ENCODE assay signal across 14 mouse cellular contexts in genomic region chr1:181170210-181170609, GRCm38 (mm10). TPM values are rescaled to one million over a fixed set of nuclear protein-coding genes. Genes with fewer than 3 reads are reported as not detected.
DNase-seq lines count a peak whose midpoint lies in the region; ATAC-seq and TF ChIP-seq lines count a peak whose summit lies in the region.
"Had no signal": no experiment of that assay in that cellular context is flagged by ENCODE, and none has a peak within 500 bp of the region (broad histone marks: within the 10 kb centered on the region; RNA-seq: fewer than 3 reads in every experiment).

No protein-coding gene starts in this region.

- H3K36me3 ChIP-seq in macrophage (ENCODE audit: inconsistent target), result peaks cover 8% of the 10 kb centered on the region; the same call in 1 of the 2 replicates

- peak; percentile 27 for DNase-seq in thymus, postnatal 14 days
- DNase-seq in thymus, postnatal 0 days (ENCODE audit: low spot score), result no peak
- DNase-seq in spleen, postnatal 4 days (ENCODE audit: low spot score in 2 of 2), result peak; percentile 47 to 70
- no peak for DNase-seq in urinary bladder, postnatal 25 days (ENCODE audit: low spot score)
- DNase-seq: adrenal gland, adult 2 months; embryo, embryonic 11 days; heart, postnatal 4 days; left cerebral cortex, postnatal 4 days had no signal

- 2% methylated on average over 8 of the region's 8 CpGs for WGBS in bone marrow, adult 2 months
- WGBS in macrophage (ENCODE audit: missing documents), result 9% methylated on average over 8 of the region's 8 CpGs

- H3K4me3 ChIP-seq in bone marrow, adult 2 months (replicated peaks; ENCODE audit: control insufficient read depth, low read depth, low read length), result peak overlapping the region; percentile 95
- peak overlapping the region; percentile 28 for H3K4me3 ChIP-seq in macrophage (ENCODE audit: inconsistent target)
- H3K4me3 ChIP-seq: midbrain, embryonic 10.5 days had no signal

- H3K27ac ChIP-seq in bone marrow, adult 2 months (ENCODE audit: control insufficient read depth, insufficient read depth, low read depth, low read length, poor library complexity), result peak overlapping the region; percentile 93
- H3K27ac ChIP-seq in macrophage, result peak overlapping the region; percentile 74
- H3K27ac ChIP-seq: midbrain, embryonic 10.5 days had no signal

- ATAC-seq in activated CD4-positive, CD25-positive, alpha-beta regulatory T cell, adult 4 months, result no peak
- ATAC-seq in erythroid progenitor cell, adult 5-6 weeks (replicated peaks; ENCODE audit: low FRiP score, poor library complexity, severe bottlenecking), result no peak
- ATAC-seq: intestine, postnatal 0 days had no signal

- no peak for TF ChIP-seq POLR2A in bone marrow, adult 2 months (IDR thresholded peaks at IDR 0.05; ENCODE audit: borderline replicate concordance, control insufficient read depth, low read depth, low read length)

- H3K79me2 ChIP-seq in macrophage (ENCODE audit: inconsistent target), result no peaks in the 10 kb centered on the region

- TF ChIP-seq CTCF in bone marrow, adult 2 months (IDR thresholded peaks at IDR 0.05; ENCODE audit: control insufficient read depth, insufficient read depth, low read length), result no peak

- H3K4me1 ChIP-seq in bone marrow, adult 2 months (ENCODE audit: control insufficient read depth, insufficient read depth, low read length), result peaks cover 2% of the 10 kb centered on the region; the same call in 1 of the 2 replicates
- H3K4me1 ChIP-seq: midbrain, embryonic 10.5 days had no signal

RNA-seq across cellular contexts. Expression of gene Cnih4, which starts 25.7 kb away (rescaled TPM):
- polyA plus RNA-seq in thymus, postnatal 0 days (2015; fragmentation: Nextera tagmentation; extraction: Ambion mirVana), result 90.9 and 91.7 TPM in 2 replicates
- 33.9 and 52.1 TPM in 2 replicates for polyA plus RNA-seq in bone marrow, adult 2 months (2011; ENCODE audit: insufficient read depth, insufficient read length, low replicate concordance, missing spikeins)
- 10 to 100 TPM in 16 of 26 experiments, 1 to 10 TPM in 10; 3.8 to 20.6 (median 12.1) TPM for total RNA-seq in macrophage (2018; cell fraction: chromatin; rRNA removed)
- total RNA-seq in macrophage (2018; cell fraction: cytosol; rRNA removed), result 10 to 100 TPM; 26.7 to 82.1 (median 43.3) TPM
- total RNA-seq in macrophage (2018; cell fraction: nucleus; rRNA removed), result 10 to 100 TPM in 24 of 26 experiments, 1 to 10 TPM in 2; 8.6 to 47.3 (median 21.8) TPM
- polyA plus RNA-seq in macrophage (2018), result 28.7 to 86.8 TPM (median 46.5 TPM) in 3 replicates
- polyA plus RNA-seq in activated CD4-positive, CD25-positive, alpha-beta regulatory T cell, adult 4 months (2017; shearing (Covaris generic)), result 10 to 100 TPM; 71.6 to 91.0 TPM
- 40.7 and 64.6 TPM in 2 replicates for total RNA-seq in erythroid progenitor cell, adult 5-6 weeks (2015; ENCODE audit: low replicate concordance)
- total RNA-seq in erythroid progenitor cell, adult 5-6 weeks (2017; ENCODE audit: low replicate concordance), result 26.6 and 44.0 TPM in 2 replicates

RNA-seq across cellular contexts. Expression of gene Nvl, which starts 26.2 kb away (rescaled TPM):
- 23.4 and 25.0 TPM in 2 replicates for polyA plus RNA-seq in thymus, postnatal 0 days (2015; fragmentation: Nextera tagmentation; extraction: Ambion mirVana)
- 13.7 and 18.1 TPM in 2 replicates for polyA plus RNA-seq in bone marrow, adult 2 months (2011; ENCODE audit: insufficient read depth, insufficient read length, low replicate concordance, missing spikeins)
- 100 to 1,000 TPM in 12 of 26 experiments, 10 to 100 TPM in 14; 47.3 to 135 (median 96.0) TPM for total RNA-seq in macrophage (2018; cell fraction: chromatin; rRNA removed)
- 10 to 100 TPM in 7 of 26 experiments, 1 to 10 TPM in 19; 4.7 to 14.0 (median 7.5) TPM for total RNA-seq in macrophage (2018; cell fraction: cytosol; rRNA removed)
- total RNA-seq in macrophage (2018; cell fraction: nucleus; rRNA removed), result 10 to 100 TPM; 25.4 to 79.0 (median 53.9) TPM
- polyA plus RNA-seq in macrophage (2018), result 7.3 to 14.3 TPM (median 11.7 TPM) in 3 replicates
- polyA plus RNA-seq in activated CD4-positive, CD25-positive, alpha-beta regulatory T cell, adult 4 months (2017; shearing (Covaris generic)), result 10 to 100 TPM; 27.8 to 37.9 TPM
- total RNA-seq in erythroid progenitor cell, adult 5-6 weeks (2015; ENCODE audit: low replicate concordance), result 31.4 and 46.5 TPM in 2 replicates
- 32.5 and 41.5 TPM in 2 replicates for total RNA-seq in erythroid progenitor cell, adult 5-6 weeks (2017; ENCODE audit: low replicate concordance)

RNA-seq across cellular contexts. Expression of gene Wdr26, which starts 41.6 kb away (rescaled TPM):
- 47.9 and 56.5 TPM in 2 replicates for polyA plus RNA-seq in thymus, postnatal 0 days (2015; fragmentation: Nextera tagmentation; extraction: Ambion mirVana)
- polyA plus RNA-seq in bone marrow, adult 2 months (2011; ENCODE audit: insufficient read depth, insufficient read length, low replicate concordance, missing spikeins), result 88.4 and 115 TPM in 2 replicates
- total RNA-seq in macrophage (2018; cell fraction: chromatin; rRNA removed), result 100 to 1,000 TPM; 306 to 843 (median 604) TPM
- total RNA-seq in macrophage (2018; cell fraction: cytosol; rRNA removed), result 100 to 1,000 TPM; 117 to 200 (median 160) TPM
- total RNA-seq in macrophage (2018; cell fraction: nucleus; rRNA removed), result 100 to 1,000 TPM; 284 to 524 (median 451) TPM
- 115 to 137 TPM (median 119 TPM) in 3 replicates for polyA plus RNA-seq in macrophage (2018)
- polyA plus RNA-seq in activated CD4-positive, CD25-positive, alpha-beta regulatory T cell, adult 4 months (2017; shearing (Covaris generic)), result 10 to 100 TPM; 34.8 to 59.7 TPM
- 344 and 373 TPM in 2 replicates for total RNA-seq in erythroid progenitor cell, adult 5-6 weeks (2015; ENCODE audit: low replicate concordance)
- 381 and 400 TPM in 2 replicates for total RNA-seq in erythroid progenitor cell, adult 5-6 weeks (2017; ENCODE audit: low replicate concordance)

Comparison
In these comparisons a context has a peak if more than half of its experiments do, and no peak if none do; other contexts are left out.
1. DNase-seq: peak in thymus, postnatal 14 days (single experiment) and spleen, postnatal 4 days (2 of 2); none in thymus, postnatal 0 days (single experiment) and urinary bladder, postnatal 25 days (single experiment).